Mouse (Mus musculus) telencephalon, adult 2 months (tissue): Measurements from ENCODE around the gene Ccdc144b.
A peak's percentile ranks its signal among the peaks of the same experiment; 100 is the strongest.

Experiments
- DNase-seq: peaks from one replicate; pipeline ENCODE4 v3.0.0-alpha.2; 2011; ENCODE audit warnings: low read depth, low spot score

Ccdc144b gene

GRCm38 (mm10) chr3:36029993-36030392, 23.4 kb downstream of the Ccdc144b start:
- no peak for DNase-seq

- no peak for DNase-seq
Measured at GRCm38 (mm10) chr3:36025732-36026131, 27.6 kb downstream of the Ccdc144b start.

DNA sequence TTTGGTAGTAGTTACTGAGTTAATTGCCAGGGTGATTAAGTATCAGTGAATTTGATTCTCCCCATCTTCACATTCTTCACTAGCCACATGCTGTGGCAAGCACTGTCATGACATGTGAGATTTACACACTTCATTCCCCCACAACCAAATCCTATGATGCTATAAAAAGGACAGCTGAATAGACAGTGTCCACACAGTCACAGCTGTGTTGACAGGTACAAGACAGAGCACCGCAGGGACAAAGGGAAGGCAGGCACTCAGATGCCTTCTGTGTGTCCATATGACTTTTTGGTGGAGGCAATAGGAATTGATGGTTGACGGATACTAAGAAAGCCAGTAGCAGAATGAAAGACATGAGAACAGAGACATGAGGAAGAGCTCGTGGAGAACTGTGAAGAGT, 42.1 kb downstream of the Ccdc144b start:
- no peak for DNase-seq

- DNase-seq: no peak
Measured at GRCm38 (mm10) chr3:36008411-36009154, 44.8 kb downstream of the Ccdc144b start.

GRCm38 (mm10) chr3:36004028-36004895, 49.1 kb downstream of the Ccdc144b start:
- DNase-seq: peak; percentile 41

GRCm38 (mm10) chr3:36000275-36001239, 52.8 kb downstream of the Ccdc144b start, which contains the start of gene Mccc1:
Gene Mccc1, minus strand, starts transcription at chr3:36000678.
- peak; percentile 98 for DNase-seq

GRCm38 (mm10) chr3:35994552-35995531, 58.5 kb downstream of the Ccdc144b start:
- DNase-seq: no peak

DNA sequence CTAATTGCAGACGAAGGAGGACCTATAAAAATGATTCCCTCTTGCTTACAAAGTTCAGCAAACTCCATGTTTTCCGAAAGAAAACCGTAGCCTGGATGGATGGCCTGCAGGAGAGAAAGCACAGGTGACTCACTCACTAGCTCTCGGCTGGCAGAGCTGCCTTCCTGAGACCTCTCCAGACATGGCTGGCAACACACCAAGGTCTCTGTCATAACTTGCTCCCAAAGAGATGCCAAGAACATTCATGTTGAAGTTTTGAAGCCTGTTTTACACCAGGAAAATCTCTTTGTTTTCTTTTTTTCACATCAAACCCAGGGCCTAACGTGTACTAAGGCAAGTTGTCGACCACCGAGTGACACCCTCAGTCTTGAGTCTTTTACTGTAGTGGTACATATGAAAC, 62.6 kb downstream of the Ccdc144b start:
- DNase-seq: no peak

- DNase-seq: no peak
Measured at GRCm38 (mm10) chr3:35988031-35988430, 65.3 kb downstream of the Ccdc144b start.

- DNase-seq: no peak
Measured at GRCm38 (mm10) chr3:35986266-35986665, 67.1 kb downstream of the Ccdc144b start.

DNA sequence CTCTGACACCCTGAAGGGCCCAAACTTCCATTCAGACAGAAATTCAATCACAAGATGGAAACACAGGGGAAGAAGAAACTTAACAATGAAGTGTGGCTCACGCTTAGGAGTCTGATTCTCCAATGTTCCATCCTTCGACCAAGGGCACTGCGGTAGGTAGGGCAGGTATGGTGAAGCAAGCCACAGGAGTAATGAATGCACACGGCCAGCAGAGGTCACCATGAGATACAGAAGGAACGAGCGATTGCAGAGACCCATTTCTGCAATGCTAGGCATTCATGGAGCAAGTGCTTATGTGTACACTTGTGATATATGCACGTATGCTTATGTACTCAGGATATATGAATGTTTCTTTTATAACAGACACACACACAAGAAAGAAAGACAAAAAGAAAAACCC, 79.8 kb downstream of the Ccdc144b start:
- DNase-seq: no peak

DNA sequence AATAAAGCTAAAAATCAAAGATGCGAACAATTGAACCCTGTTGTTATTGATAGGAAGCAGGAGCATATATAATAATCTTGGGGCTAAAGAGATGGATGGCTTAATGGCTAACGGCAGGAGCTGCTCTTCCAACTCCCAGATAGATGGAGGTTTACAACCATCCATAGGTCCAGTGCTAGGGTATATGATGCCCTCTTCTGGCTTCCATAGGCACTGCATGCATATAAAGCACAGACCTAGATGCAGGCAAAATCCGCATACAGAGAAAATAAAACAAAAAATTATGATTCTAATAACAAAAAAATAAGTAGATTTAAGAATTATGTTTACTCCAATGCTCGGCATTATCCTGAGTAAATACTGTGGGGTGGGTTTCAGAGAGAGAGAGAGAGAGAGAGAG, 80.4 kb downstream of the Ccdc144b start:
- no peak for DNase-seq

DNA sequence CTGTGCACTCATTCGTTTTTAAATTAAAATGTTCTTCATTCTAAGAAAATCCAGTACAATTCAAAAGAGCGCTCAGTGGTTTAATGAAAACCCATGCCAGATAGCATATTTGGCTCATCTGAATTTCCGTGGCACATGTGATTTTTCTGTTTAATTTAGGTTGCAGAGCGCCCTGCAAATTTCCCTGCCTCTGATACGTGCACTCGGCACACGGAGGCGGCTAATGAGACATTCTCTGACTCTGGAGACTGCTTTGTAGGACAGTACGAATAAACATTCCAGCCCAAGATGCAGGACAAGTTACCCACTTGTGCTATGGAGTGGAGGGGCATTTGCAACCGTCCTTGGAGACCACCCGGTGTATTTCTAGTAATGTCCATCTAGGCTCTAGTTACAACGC, 82.2 kb downstream of the Ccdc144b start:
- peak; percentile 8 for DNase-seq

GRCm38 (mm10) chr3:35970441-35970840, 82.9 kb downstream of the Ccdc144b start:
- no peak for DNase-seq

- DNase-seq: no peak
Measured at GRCm38 (mm10) chr3:35967366-35967921, 85.9 kb downstream of the Ccdc144b start.

- DNase-seq: no peak
Measured at GRCm38 (mm10) chr3:35966493-35966892, 86.9 kb downstream of the Ccdc144b start.

GRCm38 (mm10) chr3:35964928-35965327, 88.4 kb downstream of the Ccdc144b start:
- DNase-seq: no peak

GRCm38 (mm10) chr3:35963921-35964320, 89.4 kb downstream of the Ccdc144b start:
- no peak for DNase-seq

- DNase-seq: no peak
Measured at GRCm38 (mm10) chr3:35963401-35963800, 89.9 kb downstream of the Ccdc144b start.

DNA sequence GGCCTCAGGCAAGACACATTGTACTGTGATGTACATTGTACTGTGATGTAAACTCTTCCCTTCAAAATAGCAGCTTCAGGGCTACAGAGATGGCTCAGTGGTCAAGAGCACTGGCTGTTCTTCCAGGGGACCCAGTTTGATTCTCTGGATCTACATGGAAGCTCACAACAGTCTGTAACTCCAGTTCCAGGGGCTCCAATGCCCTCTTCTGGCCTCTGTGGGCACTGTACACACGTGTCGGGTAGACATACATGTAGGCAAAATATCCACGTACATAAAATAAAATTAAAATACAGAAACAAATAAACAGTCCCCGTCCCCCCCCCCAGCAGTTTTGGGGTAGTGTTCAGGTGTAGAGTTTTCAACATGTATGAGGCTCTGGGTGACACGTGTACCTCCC, 90.4 kb downstream of the Ccdc144b start:
- DNase-seq: no peak
